Mouse (Mus musculus): Measurements from ENCODE around the gene Kansl1. TPM values are rescaled to one million over a fixed set of nuclear protein-coding genes. Genes with fewer than 3 reads are reported as not detected.

Kansl1 gene
- polyA plus RNA-seq, 1 experiment from 2014 or later = 34.9 TPM

DNA sequence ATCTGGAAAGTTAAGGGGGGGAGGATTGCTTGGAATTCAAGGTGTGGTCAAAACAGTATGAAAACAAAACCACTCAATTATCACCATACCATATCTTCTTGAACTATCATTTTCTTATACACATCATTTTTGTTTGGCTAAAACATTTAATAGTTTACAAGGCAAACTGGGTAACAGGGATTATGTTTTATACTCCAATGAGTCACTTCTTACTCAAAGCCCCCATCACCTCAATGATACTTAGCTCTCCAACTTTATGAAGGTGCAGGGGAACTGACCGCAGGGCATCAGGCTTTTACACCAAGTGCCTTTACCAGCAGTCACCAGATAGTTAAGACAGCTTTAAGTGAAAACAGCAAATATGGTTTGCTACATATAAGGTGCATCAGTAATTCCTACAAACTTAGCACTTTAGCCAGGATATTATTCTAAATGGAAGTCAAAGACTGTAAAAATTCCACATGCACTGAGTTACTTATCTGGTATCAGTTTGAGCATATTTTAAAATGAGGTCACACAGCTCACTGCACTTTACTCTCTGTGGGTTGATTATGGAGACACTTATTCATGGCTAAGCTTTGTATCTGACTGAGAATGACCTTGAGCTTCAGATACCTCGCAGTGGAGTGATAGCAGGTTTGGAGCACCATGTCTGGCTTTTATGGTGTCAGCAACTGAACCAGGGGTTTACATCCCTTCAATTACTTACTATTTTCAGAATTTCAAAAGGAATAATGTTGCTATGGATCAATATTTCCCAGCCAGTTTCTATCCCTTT, 104.6 kb downstream of the Kansl1 start:
- ATAC-seq (ENCODE audit: insufficient read depth, low FRiP score, low TSS enrichment) = no peak
- 95% methylated on average over 2 of the region's 2 CpGs for WGBS

DNA sequence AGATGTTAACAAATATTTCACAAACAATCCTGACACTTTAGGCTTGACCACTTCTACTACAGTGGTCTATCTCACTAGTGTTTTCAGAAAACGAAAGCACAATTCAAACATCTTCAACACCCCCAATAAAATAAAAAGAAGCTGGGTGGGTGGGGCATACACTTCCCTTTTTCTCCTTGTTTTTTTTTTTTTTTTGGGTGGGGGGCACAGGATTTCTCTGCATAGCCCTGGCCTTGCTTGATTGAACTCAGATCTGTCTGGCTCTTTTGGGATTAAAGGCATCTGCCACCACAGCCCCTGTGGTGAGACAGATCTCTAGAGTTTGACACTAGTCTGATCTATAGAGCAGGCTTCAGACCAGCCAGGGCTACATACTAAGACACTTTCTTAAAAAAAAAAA, 106.0 kb downstream of the Kansl1 start:
- Histone ChIP-seq H3K4me2 (ENCODE audit: low read depth) (no peak overlapping the region), H3K4me1 (ENCODE audit: control insufficient read depth, insufficient read depth, low read length) (no peaks in the 10 kb centered on the region), H3K4me3 (ENCODE audit: low read depth, low read length) (no peak overlapping the region), H3K36me3 (ENCODE audit: control insufficient read depth, insufficient read depth, low read length) (no peaks in the 10 kb centered on the region), H3K9me3 (ENCODE audit: control insufficient read depth, low read length) (no peaks in the 10 kb centered on the region), H3K9ac (ENCODE audit: low read length) (no peak overlapping the region), H3K27me3 (ENCODE audit: control insufficient read depth, insufficient read depth, low read length) (no peaks in the 10 kb centered on the region), H3K27ac (ENCODE audit: low read depth, low read length) (no peak overlapping the region)
- DNase-seq (ENCODE audit: low spot score) (no peak), ATAC-seq (ENCODE audit: insufficient read depth, low FRiP score, low TSS enrichment) (no peak)
- WGBS = 83% methylated on average over 1 of the region's 1 CpGs

More for the DNA sequence above, 104.6 kb downstream of the Kansl1 start:
- no peak overlapping the region for H3K9ac ChIP-seq (ENCODE audit: low read length)
- no peaks in the 10 kb centered on the region for H3K4me1 ChIP-seq (ENCODE audit: control insufficient read depth, insufficient read depth, low read length)
- H3K36me3 ChIP-seq (ENCODE audit: control insufficient read depth, insufficient read depth, low read length) = no peaks in the 10 kb centered on the region
- no peak overlapping the region for H3K4me2 ChIP-seq (ENCODE audit: low read depth)
- H3K9me3 ChIP-seq (ENCODE audit: control insufficient read depth, low read length) = no peaks in the 10 kb centered on the region
- no peak for DNase-seq (ENCODE audit: low spot score)
- no peak overlapping the region for H3K4me3 ChIP-seq (ENCODE audit: low read depth, low read length)
- no peak overlapping the region for H3K27ac ChIP-seq (ENCODE audit: low read depth, low read length)
- no peaks in the 10 kb centered on the region for H3K27me3 ChIP-seq (ENCODE audit: control insufficient read depth, insufficient read depth, low read length)

DNA sequence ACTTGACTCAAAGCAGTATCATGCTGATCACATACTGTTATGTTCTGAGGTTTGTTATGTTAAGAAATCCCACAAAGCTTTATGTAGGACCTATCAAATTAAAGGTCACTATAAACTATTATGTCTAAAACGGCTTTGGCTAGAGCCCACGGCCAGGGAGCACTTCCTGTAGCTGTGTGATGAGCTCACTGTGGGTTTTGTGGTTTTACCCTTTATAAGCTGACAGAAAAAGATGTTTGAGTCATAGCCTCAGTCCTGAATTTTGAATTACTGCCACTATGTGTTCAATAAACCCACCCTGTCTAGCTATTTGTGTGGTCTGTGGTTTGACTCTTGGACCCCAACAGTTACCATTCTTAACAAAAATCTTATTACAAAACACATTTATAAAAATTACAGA, 106.9 kb downstream of the Kansl1 start:
- 80% methylated on average over 2 of the region's 2 CpGs for WGBS
- peaks cover under 1% of the 10 kb centered on the region for H3K36me3 ChIP-seq (ENCODE audit: control insufficient read depth, insufficient read depth, low read length)

DNA sequence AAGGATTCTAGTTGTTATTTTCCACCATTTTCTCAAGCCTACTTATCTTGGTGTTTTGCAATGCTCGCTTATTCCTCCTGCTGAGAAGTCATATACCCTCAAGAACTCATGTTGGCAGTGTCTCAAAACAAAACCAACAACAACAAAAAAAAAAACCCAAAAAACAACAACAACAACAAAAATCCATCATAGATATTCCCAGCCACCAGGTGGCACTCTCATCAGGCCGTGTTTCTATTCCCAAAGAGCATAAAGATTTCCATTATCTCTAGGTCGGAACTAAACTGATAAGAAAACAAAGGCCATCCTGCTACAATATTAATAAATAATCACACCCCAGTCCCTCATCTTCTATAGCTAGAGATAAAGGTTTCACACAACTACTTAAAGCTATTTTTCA, 121.7 kb downstream of the Kansl1 start:
- H3K9me3 ChIP-seq (ENCODE audit: control insufficient read depth, low read length) = no peaks in the 10 kb centered on the region
- DNase-seq (ENCODE audit: low spot score) (no peak), ATAC-seq (ENCODE audit: insufficient read depth, low FRiP score, low TSS enrichment) (no peak)
- no peak overlapping the region for H3K27ac ChIP-seq (ENCODE audit: low read depth, low read length)
- WGBS = 76% methylated on average over 3 of the region's 3 CpGs
- no peak overlapping the region for H3K4me2 ChIP-seq (ENCODE audit: low read depth)
- H3K27me3 ChIP-seq (ENCODE audit: control insufficient read depth, insufficient read depth, low read length) = no peaks in the 10 kb centered on the region
- H3K9ac ChIP-seq (ENCODE audit: low read length) = no peak overlapping the region
- no peak overlapping the region for H3K4me3 ChIP-seq (ENCODE audit: low read depth, low read length)
- no peaks in the 10 kb centered on the region for H3K4me1 ChIP-seq (ENCODE audit: control insufficient read depth, insufficient read depth, low read length)
- peaks cover 28% of the 10 kb centered on the region for H3K36me3 ChIP-seq (ENCODE audit: control insufficient read depth, insufficient read depth, low read length)

More for the DNA sequence above, 106.9 kb downstream of the Kansl1 start:
- ATAC-seq (ENCODE audit: insufficient read depth, low FRiP score, low TSS enrichment) (no peak), DNase-seq (ENCODE audit: low spot score) (no peak)
- Histone ChIP-seq H3K4me2 (ENCODE audit: low read depth) (no peak overlapping the region), H3K27me3 (ENCODE audit: control insufficient read depth, insufficient read depth, low read length) (no peaks in the 10 kb centered on the region), H3K9me3 (ENCODE audit: control insufficient read depth, low read length) (no peaks in the 10 kb centered on the region), H3K27ac (ENCODE audit: low read depth, low read length) (no peak overlapping the region), H3K4me1 (ENCODE audit: control insufficient read depth, insufficient read depth, low read length) (no peaks in the 10 kb centered on the region), H3K9ac (ENCODE audit: low read length) (no peak overlapping the region), H3K4me3 (ENCODE audit: low read depth, low read length) (no peak overlapping the region)

DNA sequence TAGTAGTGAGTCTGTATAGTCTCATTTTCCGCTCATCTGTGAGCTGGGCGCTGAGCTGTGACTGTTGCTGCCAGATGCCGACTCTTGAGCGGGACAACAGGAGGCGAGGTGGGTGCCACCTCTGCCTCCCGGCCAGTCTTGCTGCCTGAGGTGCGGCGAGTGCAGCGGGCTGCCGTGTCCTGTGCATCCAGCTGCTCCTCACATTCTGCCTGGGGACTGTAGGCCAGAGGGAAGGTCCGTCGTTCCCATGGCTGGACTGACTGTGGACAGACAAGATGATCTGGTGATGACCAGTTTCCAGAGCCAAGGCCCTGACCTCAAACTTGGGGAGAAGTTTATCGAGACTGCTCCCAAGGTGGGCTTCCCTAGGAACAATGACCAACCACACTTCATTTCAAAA, 133.7 kb downstream of the Kansl1 start:
- H3K27ac ChIP-seq (ENCODE audit: low read depth, low read length) = no peak overlapping the region
- WGBS = 95% methylated on average over 13 of the region's 13 CpGs
- no peaks in the 10 kb centered on the region for H3K27me3 ChIP-seq (ENCODE audit: control insufficient read depth, insufficient read depth, low read length)
- no peaks in the 10 kb centered on the region for H3K9me3 ChIP-seq (ENCODE audit: control insufficient read depth, low read length)
- H3K36me3 ChIP-seq (ENCODE audit: control insufficient read depth, insufficient read depth, low read length) = peaks cover 19% of the 10 kb centered on the region
- H3K9ac ChIP-seq (ENCODE audit: low read length) = no peak overlapping the region
- no peaks in the 10 kb centered on the region for H3K4me1 ChIP-seq (ENCODE audit: control insufficient read depth, insufficient read depth, low read length)
- no peak overlapping the region for H3K4me2 ChIP-seq (ENCODE audit: low read depth)
- no peak for DNase-seq (ENCODE audit: low spot score)
- no peak for ATAC-seq (ENCODE audit: insufficient read depth, low FRiP score, low TSS enrichment)
- H3K4me3 ChIP-seq (ENCODE audit: low read depth, low read length) = no peak overlapping the region

DNA sequence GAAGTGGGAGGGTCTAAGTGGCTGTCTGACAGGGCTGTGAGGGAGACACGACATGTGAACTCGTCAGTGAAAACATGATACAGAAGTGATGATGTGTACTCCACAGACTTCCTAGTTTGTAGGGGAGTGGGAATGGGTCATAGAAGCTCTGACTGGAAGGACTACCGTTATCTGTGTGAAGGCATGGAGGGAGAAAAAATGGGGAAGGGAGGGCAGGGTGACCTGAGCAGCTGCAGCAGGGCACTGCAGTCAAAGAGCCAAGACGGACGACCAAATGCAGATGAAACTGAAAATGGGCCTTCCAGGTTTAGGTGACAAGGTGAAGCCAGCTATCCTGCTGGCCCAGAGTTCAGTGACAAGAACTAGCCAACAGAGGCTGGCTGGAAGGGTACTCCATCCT, 134.5 kb downstream of the Kansl1 start:
- no peak for ATAC-seq (ENCODE audit: insufficient read depth, low FRiP score, low TSS enrichment)
- no peak for DNase-seq (ENCODE audit: low spot score)
- WGBS = 87% methylated on average over 5 of the region's 5 CpGs
- H3K4me2 ChIP-seq (ENCODE audit: low read depth) = no peak overlapping the region
- no peaks in the 10 kb centered on the region for H3K4me1 ChIP-seq (ENCODE audit: control insufficient read depth, insufficient read depth, low read length)
- H3K9me3 ChIP-seq (ENCODE audit: control insufficient read depth, low read length) = no peaks in the 10 kb centered on the region
- H3K27me3 ChIP-seq (ENCODE audit: control insufficient read depth, insufficient read depth, low read length) = no peaks in the 10 kb centered on the region
- H3K4me3 ChIP-seq (ENCODE audit: low read depth, low read length) = no peak overlapping the region
- H3K27ac ChIP-seq (ENCODE audit: low read depth, low read length) = no peak overlapping the region
- H3K36me3 ChIP-seq (ENCODE audit: control insufficient read depth, insufficient read depth, low read length) = peaks cover 19% of the 10 kb centered on the region
- H3K9ac ChIP-seq (ENCODE audit: low read length) = no peak overlapping the region

DNA sequence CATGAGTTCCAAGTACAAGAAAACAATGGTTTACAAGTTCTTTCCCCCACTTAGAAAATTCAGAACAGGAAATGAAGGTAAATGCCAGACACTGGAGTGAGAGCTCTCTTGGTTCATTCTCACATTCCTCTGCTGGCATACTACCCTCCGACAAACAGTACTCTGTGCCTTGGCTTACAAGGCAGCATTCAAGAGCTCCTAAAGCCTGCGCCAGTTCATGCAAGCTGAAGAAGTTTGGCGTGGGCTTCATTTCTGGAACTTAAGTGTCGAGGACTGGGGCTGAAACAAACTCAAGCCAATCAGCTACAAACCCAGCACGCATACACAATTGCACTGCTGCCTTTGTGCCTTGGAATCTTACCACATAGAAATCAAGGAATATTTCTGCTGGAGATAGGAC, 136.6 kb downstream of the Kansl1 start:
- Histone ChIP-seq H3K4me3 (ENCODE audit: low read depth, low read length) (no peak overlapping the region), H3K4me1 (ENCODE audit: control insufficient read depth, insufficient read depth, low read length) (no peaks in the 10 kb centered on the region), H3K4me2 (ENCODE audit: low read depth) (no peak overlapping the region), H3K27ac (ENCODE audit: low read depth, low read length) (no peak overlapping the region), H3K27me3 (ENCODE audit: control insufficient read depth, insufficient read depth, low read length) (no peaks in the 10 kb centered on the region), H3K36me3 (ENCODE audit: control insufficient read depth, insufficient read depth, low read length) (peaks cover 19% of the 10 kb centered on the region), H3K9me3 (ENCODE audit: control insufficient read depth, low read length) (no peaks in the 10 kb centered on the region), H3K9ac (ENCODE audit: low read length) (no peak overlapping the region)
- ATAC-seq (ENCODE audit: insufficient read depth, low FRiP score, low TSS enrichment) = no peak
- no peak for DNase-seq (ENCODE audit: low spot score)
- 91% methylated on average over 5 of the region's 5 CpGs for WGBS

DNA sequence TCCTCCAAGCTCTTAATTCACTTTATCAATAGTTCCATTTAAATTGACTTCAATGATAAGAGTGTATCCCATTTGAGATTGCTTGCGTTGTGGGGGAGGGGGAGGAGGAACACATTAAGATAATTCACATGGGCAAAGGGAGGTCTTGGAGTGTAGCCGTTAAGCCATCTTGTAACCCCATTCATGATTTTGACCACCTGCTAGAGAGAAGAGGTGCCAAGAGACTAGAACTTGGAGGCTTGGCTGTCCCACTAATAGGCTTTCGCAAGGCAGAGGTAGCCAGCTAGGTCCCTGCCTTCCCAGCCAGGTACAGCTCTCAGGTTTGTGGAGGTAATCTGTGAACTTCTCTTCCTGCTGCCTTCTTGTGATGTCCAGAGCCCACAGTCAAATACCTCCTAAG, 137.5 kb downstream of the Kansl1 start:
- H3K9ac ChIP-seq (ENCODE audit: low read length) = no peak overlapping the region
- H3K27me3 ChIP-seq (ENCODE audit: control insufficient read depth, insufficient read depth, low read length) = no peaks in the 10 kb centered on the region
- no peak overlapping the region for H3K4me3 ChIP-seq (ENCODE audit: low read depth, low read length)
- H3K9me3 ChIP-seq (ENCODE audit: control insufficient read depth, low read length) = no peaks in the 10 kb centered on the region
- H3K4me1 ChIP-seq (ENCODE audit: control insufficient read depth, insufficient read depth, low read length) = no peaks in the 10 kb centered on the region
- DNase-seq (ENCODE audit: low spot score) (no peak), ATAC-seq (ENCODE audit: insufficient read depth, low FRiP score, low TSS enrichment) (no peak)
- H3K4me2 ChIP-seq (ENCODE audit: low read depth) = no peak overlapping the region
- H3K36me3 ChIP-seq (ENCODE audit: control insufficient read depth, insufficient read depth, low read length) = peaks cover 18% of the 10 kb centered on the region
- WGBS = 98% methylated on average over 3 of the region's 3 CpGs
- H3K27ac ChIP-seq (ENCODE audit: low read depth, low read length) = no peak overlapping the region

DNA sequence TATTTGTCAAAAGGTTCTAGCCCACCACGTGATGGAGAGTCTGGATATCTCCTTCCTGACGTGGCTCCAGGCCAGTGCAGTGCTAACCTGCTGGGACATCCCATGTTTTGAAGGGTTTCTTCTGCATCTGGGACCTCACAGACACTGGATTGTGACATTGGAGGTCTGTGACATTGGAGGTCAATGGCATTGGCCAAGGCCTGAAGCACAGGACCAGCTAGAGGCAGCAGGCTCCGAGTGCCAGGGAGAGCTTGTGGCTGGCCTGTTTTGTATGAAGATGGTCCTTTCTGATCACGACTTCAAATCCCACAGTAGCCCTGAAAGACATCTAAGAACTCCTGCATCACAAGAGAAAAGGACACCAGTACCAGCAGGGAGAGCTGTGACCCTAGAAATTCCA, 138.5 kb downstream of the Kansl1 start:
- no peak overlapping the region for H3K4me2 ChIP-seq (ENCODE audit: low read depth)
- no peak overlapping the region for H3K9ac ChIP-seq (ENCODE audit: low read length)
- peaks cover 12% of the 10 kb centered on the region for H3K36me3 ChIP-seq (ENCODE audit: control insufficient read depth, insufficient read depth, low read length)
- no peak for ATAC-seq (ENCODE audit: insufficient read depth, low FRiP score, low TSS enrichment)
- no peaks in the 10 kb centered on the region for H3K27me3 ChIP-seq (ENCODE audit: control insufficient read depth, insufficient read depth, low read length)
- no peak overlapping the region for H3K27ac ChIP-seq (ENCODE audit: low read depth, low read length)
- 89% methylated on average over 4 of the region's 4 CpGs for WGBS
- H3K9me3 ChIP-seq (ENCODE audit: control insufficient read depth, low read length) = no peaks in the 10 kb centered on the region
- H3K4me3 ChIP-seq (ENCODE audit: low read depth, low read length) = no peak overlapping the region
- H3K4me1 ChIP-seq (ENCODE audit: control insufficient read depth, insufficient read depth, low read length) = no peaks in the 10 kb centered on the region
- DNase-seq (ENCODE audit: low spot score) = no peak
